In the genomic region with DNA sequence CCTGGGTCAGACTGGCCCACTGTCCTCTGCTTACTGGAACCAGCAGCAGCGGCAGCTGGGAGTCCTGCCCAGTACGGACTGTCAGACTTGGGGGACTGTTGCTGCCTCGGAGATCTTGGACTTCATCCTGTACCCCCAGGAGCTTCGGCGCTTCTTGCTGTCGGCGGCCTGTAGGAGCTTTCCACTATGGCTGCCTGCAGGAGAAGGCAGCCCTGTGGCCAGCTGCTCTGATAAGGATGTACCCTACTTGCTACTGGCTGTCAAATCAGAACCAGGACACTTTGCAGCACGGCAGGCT, we compare ENCODE assay signal across 9 mouse cellular contexts. TPM values are rescaled to one million over a fixed set of nuclear protein-coding genes. Genes with fewer than 3 reads are reported as not detected.
DNase-seq lines count a peak whose midpoint lies in the region; ATAC-seq lines count a peak whose summit lies in the region.
"Had no signal": no experiment of that assay in that cellular context is flagged by ENCODE, and none has a peak within 500 bp of the region (broad histone marks: within the 10 kb centered on the region; RNA-seq: fewer than 3 reads in every experiment).

No protein-coding gene starts in this region.

- peak overlapping the region; percentile 64; the same call in 1 of the 2 replicates for H3K9ac ChIP-seq in kidney, embryonic 14.5 days (ENCODE audit: low read depth, low read length)
- H3K9ac ChIP-seq in heart, embryonic 16.5 days (ENCODE audit: low read length), result peak overlapping the region; percentile 70
- H3K9ac ChIP-seq in liver, embryonic 12.5 days, result 0 out of 2 replicates have a peak overlapping the region, but pooled peaks have one; percentile 69

- no peaks in the 10 kb centered on the region for H3K27me3 ChIP-seq in kidney, embryonic 14.5 days (ENCODE audit: control insufficient read depth, insufficient read depth, low read length)
- no peaks in the 10 kb centered on the region for H3K27me3 ChIP-seq in heart, embryonic 16.5 days (ENCODE audit: control insufficient read depth, insufficient read depth, low read length)
- 0 out of 2 replicates have a peak, but pooled peaks cover 12% of the 10 kb centered on the region for H3K27me3 ChIP-seq in liver, embryonic 12.5 days (replicated peaks)

- intact Hi-C loops in left cerebral cortex, postnatal 36 days (cut with DNase I), result no loop called here

- H3K4me2 ChIP-seq in kidney, embryonic 14.5 days (replicated peaks; ENCODE audit: low read depth, low read length), result peak overlapping the region; percentile 70
- peak overlapping the region; percentile 67 for H3K4me2 ChIP-seq in heart, embryonic 16.5 days (ENCODE audit: low read depth, low read length)
- H3K4me2 ChIP-seq in liver, embryonic 12.5 days, result peak overlapping the region; percentile 88

- H3K4me1 ChIP-seq in kidney, embryonic 14.5 days (ENCODE audit: control insufficient read depth, insufficient read depth, low read length), result peaks cover 20% of the 10 kb centered on the region; the same call in 1 of the 2 replicates
- H3K4me1 ChIP-seq in brown adipose tissue, adult 24 weeks (ENCODE audit: control insufficient read depth, insufficient read depth, insufficient read length, low read length), result no peaks in the 10 kb centered on the region
- peaks cover 23% of the 10 kb centered on the region for H3K4me1 ChIP-seq in heart, embryonic 16.5 days (ENCODE audit: control insufficient read depth, insufficient read depth, low read length)
- H3K4me1 ChIP-seq in liver, embryonic 12.5 days, result peaks cover 36% of the 10 kb centered on the region

- H3K4me3 ChIP-seq in kidney, embryonic 14.5 days (ENCODE audit: low read length), result peak overlapping the region; percentile 43
- peak overlapping the region; percentile 49 for H3K4me3 ChIP-seq in brown adipose tissue, adult 24 weeks (ENCODE audit: insufficient read depth, low read depth, low read length)
- peak overlapping the region; percentile 52 for H3K4me3 ChIP-seq in heart, embryonic 16.5 days (ENCODE audit: low read length)
- peak overlapping the region; percentile 56; the same call in 1 of the 2 replicates for H3K4me3 ChIP-seq in liver, embryonic 12.5 days

- no peak for DNase-seq in kidney, adult 11 months
- DNase-seq in left cerebral cortex, postnatal 36 days (ENCODE audit: low spot score in 2 of 2), result no peak
- DNase-seq in natural killer cell, adult 2 months (ENCODE audit: low spot score in 2 of 2), result no peak
- DNase-seq in spleen, postnatal 14 days (ENCODE audit: low spot score in 2 of 2), result no peak
- DNase-seq: layer of hippocampus, postnatal 36 days had no signal

- H3K9me3 ChIP-seq in kidney, embryonic 14.5 days (ENCODE audit: control insufficient read depth, low read length), result no peaks in the 10 kb centered on the region
- H3K9me3 ChIP-seq in heart, embryonic 16.5 days (replicated peaks; ENCODE audit: control insufficient read depth, low read length), result no peaks in the 10 kb centered on the region
- no peaks in the 10 kb centered on the region for H3K9me3 ChIP-seq in liver, embryonic 12.5 days (replicated peaks)

- 57% methylated on average over 8 of the region's 8 CpGs for WGBS in kidney, embryonic 14.5 days
- WGBS in heart, embryonic 16.5 days, result 40% methylated on average over 8 of the region's 8 CpGs
- 69% methylated on average over 8 of the region's 8 CpGs for WGBS in liver, embryonic 12.5 days (ENCODE audit: insufficient replicate concordance)

- H3K27ac ChIP-seq in kidney, embryonic 14.5 days (ENCODE audit: low read depth, low read length), result peak overlapping the region; percentile 59; the same call in 1 of the 2 replicates
- no peak overlapping the region for H3K27ac ChIP-seq in brown adipose tissue, adult 24 weeks (replicated peaks; ENCODE audit: low read depth, low read length)
- H3K27ac ChIP-seq in heart, embryonic 16.5 days (ENCODE audit: low read length), result no peak overlapping the region
- H3K27ac ChIP-seq in liver, embryonic 12.5 days, result no peak overlapping the region

- ATAC-seq in kidney, embryonic 14.5 days (ENCODE audit: low FRiP score, low TSS enrichment), result no peak
- ATAC-seq in heart, embryonic 16.5 days (replicated peaks; ENCODE audit: extremely low read depth, insufficient read depth, low FRiP score), result no peak
- no peak for ATAC-seq in liver, embryonic 12.5 days

- H3K36me3 ChIP-seq in kidney, embryonic 14.5 days (ENCODE audit: control insufficient read depth, insufficient read depth, low read length), result peaks cover 52% of the 10 kb centered on the region
- H3K36me3 ChIP-seq in heart, embryonic 16.5 days (ENCODE audit: control insufficient read depth, insufficient read depth), result peaks cover 9% of the 10 kb centered on the region
- H3K36me3 ChIP-seq in liver, embryonic 12.5 days, result peaks cover 51% of the 10 kb centered on the region

RNA-seq across cellular contexts. Expression of gene B3gnt8, which starts 1.8 kb away (rescaled TPM):
- polyA plus RNA-seq in kidney, embryonic 14.5 days (2014; fragmentation: Nextera tagmentation; extraction: Ambion mirVana), result 4.5 and 5.2 TPM in 2 replicates
- polyA plus RNA-seq in brown adipose tissue, adult 24 weeks (2012; ENCODE audit: insufficient read depth, insufficient read length, missing spikeins), result 0.83 and 1.2 TPM in 2 replicates
- 9.0 and 9.1 TPM in 2 replicates for polyA plus RNA-seq in heart, embryonic 16.5 days (2015; fragmentation: Nextera tagmentation; extraction: Ambion mirVana)
- 2.6 and 2.9 TPM in 2 replicates for polyA plus RNA-seq in liver, embryonic 12.5 days (2016; fragmentation: Nextera tagmentation; extraction: Ambion mirVana)
- total RNA-seq in left cerebral cortex, postnatal 36 days (2021), result 1 to 10 TPM in 1 of 2 experiments, under 1 TPM in 1; 0.20 to 1.1 TPM

RNA-seq across cellular contexts. Expression of gene Dmac2, which starts 9.1 kb away (rescaled TPM):
- 41.0 and 50.2 TPM in 2 replicates for polyA plus RNA-seq in kidney, embryonic 14.5 days (2014; fragmentation: Nextera tagmentation; extraction: Ambion mirVana)
- 39.0 and 39.4 TPM in 2 replicates for polyA plus RNA-seq in brown adipose tissue, adult 24 weeks (2012; ENCODE audit: insufficient read depth, insufficient read length, missing spikeins)
- polyA plus RNA-seq in heart, embryonic 16.5 days (2015; fragmentation: Nextera tagmentation; extraction: Ambion mirVana), result 58.6 and 63.6 TPM in 2 replicates
- polyA plus RNA-seq in liver, embryonic 12.5 days (2016; fragmentation: Nextera tagmentation; extraction: Ambion mirVana), result 12.4 and 15.9 TPM in 2 replicates
- total RNA-seq in left cerebral cortex, postnatal 36 days (2021), result 10 to 100 TPM; 53.6 to 53.8 TPM

RNA-seq across cellular contexts. Expression of gene Erich4, which starts 12.6 kb away (rescaled TPM):
- polyA plus RNA-seq in kidney, embryonic 14.5 days (2014; fragmentation: Nextera tagmentation; extraction: Ambion mirVana), result 0.29 and 0.32 TPM in 2 replicates
- polyA plus RNA-seq in brown adipose tissue, adult 24 weeks (2012; ENCODE audit: insufficient read depth, insufficient read length, missing spikeins), result not detected in 2 replicates
- polyA plus RNA-seq in heart, embryonic 16.5 days (2015; fragmentation: Nextera tagmentation; extraction: Ambion mirVana), result 0.21 TPM in 1 of 2 replicates, not detected in the other
- 0.13 and 0.14 TPM in 2 replicates for polyA plus RNA-seq in liver, embryonic 12.5 days (2016; fragmentation: Nextera tagmentation; extraction: Ambion mirVana)
- total RNA-seq in left cerebral cortex, postnatal 36 days (2021), result not detected

RNA-seq across cellular contexts. Expression of gene Bckdha, which starts 30.5 kb away (rescaled TPM):
- 60.6 and 69.6 TPM in 2 replicates for polyA plus RNA-seq in kidney, embryonic 14.5 days (2014; fragmentation: Nextera tagmentation; extraction: Ambion mirVana)
- polyA plus RNA-seq in brown adipose tissue, adult 24 weeks (2012; ENCODE audit: insufficient read depth, insufficient read length, missing spikeins), result 622 and 668 TPM in 2 replicates
- polyA plus RNA-seq in heart, embryonic 16.5 days (2015; fragmentation: Nextera tagmentation; extraction: Ambion mirVana), result 72.1 and 74.4 TPM in 2 replicates
- polyA plus RNA-seq in liver, embryonic 12.5 days (2016; fragmentation: Nextera tagmentation; extraction: Ambion mirVana), result 21.0 and 21.7 TPM in 2 replicates
- 10 to 100 TPM; 33.0 to 40.9 TPM for total RNA-seq in left cerebral cortex, postnatal 36 days (2021)

RNA-seq across cellular contexts. Expression of gene Exosc5, which starts 30.7 kb away (rescaled TPM):
- 93.5 and 98.8 TPM in 2 replicates for polyA plus RNA-seq in kidney, embryonic 14.5 days (2014; fragmentation: Nextera tagmentation; extraction: Ambion mirVana)
- polyA plus RNA-seq in brown adipose tissue, adult 24 weeks (2012; ENCODE audit: insufficient read depth, insufficient read length, missing spikeins), result 38.1 and 39.7 TPM in 2 replicates
- polyA plus RNA-seq in heart, embryonic 16.5 days (2015; fragmentation: Nextera tagmentation; extraction: Ambion mirVana), result 42.5 and 44.6 TPM in 2 replicates
- 80.4 and 82.2 TPM in 2 replicates for polyA plus RNA-seq in liver, embryonic 12.5 days (2016; fragmentation: Nextera tagmentation; extraction: Ambion mirVana)
- total RNA-seq in left cerebral cortex, postnatal 36 days (2021), result 10 to 100 TPM; 24.0 to 26.4 TPM
